In the genomic region with DNA sequence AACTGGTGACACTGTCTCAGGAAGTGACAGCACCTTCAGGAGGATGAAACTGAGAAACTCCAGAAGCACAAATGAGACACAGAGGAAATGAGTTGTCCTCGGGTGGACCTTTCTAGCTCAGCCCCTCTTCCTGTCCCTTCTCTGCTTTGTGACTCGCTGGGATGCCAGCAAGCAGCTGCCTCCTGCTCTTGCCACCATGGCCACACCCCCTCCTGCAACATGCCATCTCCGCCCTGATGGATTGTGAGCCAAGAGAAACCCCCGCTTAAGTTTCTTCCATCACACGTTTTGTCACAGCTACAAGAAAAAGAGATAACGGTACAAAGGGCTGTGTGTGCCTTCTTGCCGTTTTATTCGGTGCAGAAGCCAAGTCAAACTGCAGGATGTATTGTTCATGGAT, we compare ENCODE assay signal across 17 mouse cellular contexts.
DNase-seq lines count a peak whose midpoint lies in the region; ATAC-seq and TF ChIP-seq lines count a peak whose summit lies in the region.
"Had no signal": no experiment of that assay in that cellular context is flagged by ENCODE, and none has a peak within 500 bp of the region (broad histone marks: within the 10 kb centered on the region; RNA-seq: fewer than 3 reads in every experiment).

No protein-coding gene starts in this region.

- no peak for TF ChIP-seq CTCF in stomach, postnatal 0 days (IDR thresholded peaks at IDR 0.05; ENCODE audit: low read depth)

- H3K9me3 ChIP-seq in heart, embryonic 14.5 days (ENCODE audit: control insufficient read depth, low read length) = no peaks in the 10 kb centered on the region
- H3K9me3 ChIP-seq in megakaryocyte, embryonic 14.5 days = no peaks in the 10 kb centered on the region
- H3K9me3 ChIP-seq in stomach, postnatal 0 days (ENCODE audit: control insufficient read depth, low read length) = no peaks in the 10 kb centered on the region
- H3K9me3 ChIP-seq: hindbrain, embryonic 12.5 days; liver, embryonic 15.5 days had no signal

- peaks cover 63 to 84% of the 10 kb centered on the region in 2 experiments for H3K4me1 ChIP-seq in heart, embryonic 14.5 days (ENCODE audit: control insufficient read depth in 2 of 2, insufficient read depth in 2 of 2, low read length in 2 of 2)
- peaks cover 100% of the 10 kb centered on the region for H3K4me1 ChIP-seq in megakaryocyte, embryonic 14.5 days
- peaks cover 16% of the 10 kb centered on the region; the same call in 1 of the 2 replicates for H3K4me1 ChIP-seq in stomach, postnatal 0 days (replicated peaks; ENCODE audit: control insufficient read depth, insufficient read depth)

- H3K27me3 ChIP-seq in heart, embryonic 14.5 days (ENCODE audit: control insufficient read depth, insufficient read depth, low read length) = no peaks in the 10 kb centered on the region
- H3K27me3 ChIP-seq in megakaryocyte, embryonic 14.5 days (replicated peaks) = no peaks in the 10 kb centered on the region
- no peaks in the 10 kb centered on the region for H3K27me3 ChIP-seq in stomach, postnatal 0 days (ENCODE audit: control insufficient read depth, insufficient read depth, low read length)
- H3K27me3 ChIP-seq: hindbrain, embryonic 12.5 days; liver, embryonic 15.5 days had no signal

- no peak for ATAC-seq in heart, embryonic 14.5 days (ENCODE audit: insufficient number of reproducible peaks, insufficient read depth, low FRiP score, low read depth)
- ATAC-seq in megakaryocyte, adult 5-6 weeks (ENCODE audit: poor library complexity, severe bottlenecking) = no peak
- ATAC-seq in stomach, postnatal 0 days (ENCODE audit: low FRiP score, low TSS enrichment) = no peak

- no peak for DNase-seq in heart, postnatal 36 days
- peak; percentile 39 for DNase-seq in Muller cell, postnatal 12 days (ENCODE audit: inconsistent ontology term)
- no peak for DNase-seq in stomach, postnatal 0 days (ENCODE audit: low spot score)
- no peak for DNase-seq in right cerebral cortex, adult 2 months (ENCODE audit: low spot score in 2 of 2)
- DNase-seq in urinary bladder, postnatal 25 days (ENCODE audit: low spot score) = no peak
- DNase-seq: adrenal gland, postnatal 36 days; cerebellum, adult 11 months; heart, adult 18-20 months; kidney, adult 11 months; kidney, postnatal 25 days; right cerebral cortex, adult 18-20 months had no signal

- 18% methylated on average over 8 of the region's 8 CpGs for WGBS in heart, embryonic 14.5 days
- WGBS in stomach, postnatal 0 days = 35% methylated on average over 8 of the region's 8 CpGs

- H3K4me3 ChIP-seq in heart, embryonic 14.5 days (ENCODE audit: control insufficient read depth in 1 of 2, insufficient read depth in 1 of 2, low read depth in 1 of 2, low read length in 2 of 2) = no peak overlapping the region
- H3K4me3 ChIP-seq in megakaryocyte, embryonic 14.5 days (replicated peaks) = peak overlapping the region; percentile 67
- H3K4me3 ChIP-seq in stomach, postnatal 0 days (ENCODE audit: low read depth, low read length) = no peak overlapping the region
- H3K4me3 ChIP-seq: hindbrain, embryonic 12.5 days; liver, embryonic 15.5 days had no signal

- intact Hi-C loops in heart, postnatal 36 days (cut with DNase I) = no loop called here

- H3K4me2 ChIP-seq in heart, embryonic 14.5 days (ENCODE audit: low read length) = no peak overlapping the region
- H3K4me2 ChIP-seq in stomach, postnatal 0 days (replicated peaks; ENCODE audit: low read depth) = no peak overlapping the region
- H3K4me2 ChIP-seq: hindbrain, embryonic 12.5 days; liver, embryonic 15.5 days had no signal

- 0 out of 4 replicates have a peak overlapping the region, but pooled peaks of 1 of the 2 experiments have one; percentile 61 for H3K27ac ChIP-seq in heart, embryonic 14.5 days (replicated peaks in 1 of 2; ENCODE audit: control insufficient read depth in 1 of 2, insufficient read depth in 1 of 2, low read depth in 2 of 2, low read length in 2 of 2)
- 0 out of 2 replicates have a peak overlapping the region, but pooled peaks have one; percentile 30 for H3K27ac ChIP-seq in stomach, postnatal 0 days (replicated peaks)
- H3K27ac ChIP-seq: hindbrain, embryonic 12.5 days; liver, embryonic 15.5 days had no signal

- 0 out of 2 replicates have a peak overlapping the region, but pooled peaks have one; percentile 5 for H3K9ac ChIP-seq in heart, embryonic 14.5 days (ENCODE audit: low read length)
- no peak overlapping the region for H3K9ac ChIP-seq in stomach, postnatal 0 days (ENCODE audit: low read length)
- H3K9ac ChIP-seq: hindbrain, embryonic 12.5 days; liver, embryonic 15.5 days had no signal

- TF ChIP-seq EP300 in stomach, postnatal 0 days (optimal IDR thresholded peaks at IDR 0.05) = no peak

- 0 out of 2 replicates have a peak, but pooled peaks cover 2% of the 10 kb centered on the region for H3K36me3 ChIP-seq in heart, embryonic 14.5 days (ENCODE audit: control insufficient read depth, insufficient read depth, low read length)
- peaks cover 83% of the 10 kb centered on the region for H3K36me3 ChIP-seq in megakaryocyte, embryonic 14.5 days (replicated peaks; ENCODE audit: low read length)
- no peaks in the 10 kb centered on the region for H3K36me3 ChIP-seq in stomach, postnatal 0 days (ENCODE audit: control insufficient read depth, insufficient read depth, low read length)
- H3K36me3 ChIP-seq: G1E; hindbrain, embryonic 12.5 days; liver, embryonic 15.5 days had no signal
